Mouse (Mus musculus): ENCODE results near the gene Gad2.

- no peak for TF ChIP-seq POLR2AphosphoS5 (IDR thresholded peaks at IDR 0.05; ENCODE audit: insufficient replicate concordance, low read depth, low read length)
- TF ChIP-seq CTCF (IDR thresholded peaks at IDR 0.05; ENCODE audit: low read depth, low read length): no peak
- TF ChIP-seq TAL1 (conservative IDR thresholded peaks at IDR 0.05; ENCODE audit: low read depth, low read length): no peak
- TF ChIP-seq GATA1 (IDR thresholded peaks at IDR 0.05; ENCODE audit: borderline replicate concordance, low read length): no peak
- TF ChIP-seq GATA2 (IDR thresholded peaks at IDR 0.05; ENCODE audit: borderline replicate concordance, low read depth, low read length): no peak
These were observed 102.0 kb downstream of the Gad2 start for GRCm38 (mm10) chr2:22723927-22724534.
